Mouse (Mus musculus) liver, adult 2 months (tissue): ENCODE measurements around the gene Gm136.

Source experiments
- CTCF ChIP-seq: fragments of 200-500 bp; IDR thresholded peaks from 2 replicates; pipeline ENCODE4 v1.5.1; 2011; ENCODE audit warnings: low read depth, low read length, control low read depth
- POLR2A ChIP-seq: fragments of 200-500 bp; IDR thresholded peaks from 2 replicates; pipeline ENCODE4 v1.6.1; 2011; ENCODE audit warnings: low read length, control low read depth; ENCODE audit not compliant: insufficient read depth; ENCODE audit errors: extremely low read depth

DNA sequence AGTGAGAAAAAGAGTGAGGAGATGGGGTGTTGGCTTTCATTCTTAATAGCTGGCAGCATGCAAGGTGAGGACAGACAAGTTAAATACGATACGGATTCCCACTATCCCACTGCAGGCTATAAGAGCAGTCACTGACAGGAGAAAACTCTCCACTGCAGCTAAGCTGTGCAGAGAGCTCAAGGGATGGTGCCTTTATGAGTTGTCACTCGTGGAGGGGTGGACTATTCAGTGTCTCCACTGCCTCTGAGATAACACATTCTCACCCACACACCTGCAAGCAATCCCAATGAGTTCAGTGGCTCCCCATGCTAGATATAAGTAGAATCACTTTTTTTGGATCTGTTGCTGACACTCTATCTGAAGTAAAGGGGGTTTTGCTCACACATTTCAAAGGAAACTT lies 47.9 kb downstream of the Gm136 start:
- TF ChIP-seq POLR2A = no peak
- no peak for TF ChIP-seq CTCF
